Mouse (Mus musculus): Measurements from ENCODE around the gene Olfr616.
"Not testable (repeated sequence)": the region's sequence is repeated elsewhere in the genome, so short reads cannot be mapped to it uniquely, and the experiment has no call there.

Olfr616 gene

GRCm38 (mm10) chr7:103569043-103569442 lies at the start of gene Olfr616:
Olfr616 (minus strand) TSS chr7:103569143.
- no peak for DNase-seq

DNA sequence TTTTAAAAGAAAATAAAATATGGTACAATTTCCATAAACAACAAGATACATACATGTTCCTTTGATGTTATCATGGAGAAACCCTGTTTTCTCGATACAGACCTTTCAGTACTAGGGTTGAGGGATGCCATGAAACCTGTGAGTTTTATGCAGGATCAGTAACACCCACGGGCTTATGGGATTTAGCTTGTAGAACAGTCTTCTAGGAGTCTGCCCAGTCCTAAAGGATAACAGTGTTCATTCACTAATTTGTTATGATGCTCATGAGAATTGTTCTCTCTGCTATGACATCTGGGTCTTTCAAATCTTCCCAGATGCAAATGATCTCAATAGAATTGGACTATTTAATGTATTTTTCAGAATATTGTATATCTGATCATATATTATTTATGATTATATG lies 43.5 kb upstream of the Olfr616 start, which contains the start of gene Olfr620:
Gene Olfr620, minus strand, starts transcription at position 101 of the 400 bp plus-strand sequence.
- no peak for DNase-seq

GRCm38 (mm10) chr7:103607425-103607824 lies 38.5 kb upstream of the Olfr616 start:
- no peak for DNase-seq

DNA sequence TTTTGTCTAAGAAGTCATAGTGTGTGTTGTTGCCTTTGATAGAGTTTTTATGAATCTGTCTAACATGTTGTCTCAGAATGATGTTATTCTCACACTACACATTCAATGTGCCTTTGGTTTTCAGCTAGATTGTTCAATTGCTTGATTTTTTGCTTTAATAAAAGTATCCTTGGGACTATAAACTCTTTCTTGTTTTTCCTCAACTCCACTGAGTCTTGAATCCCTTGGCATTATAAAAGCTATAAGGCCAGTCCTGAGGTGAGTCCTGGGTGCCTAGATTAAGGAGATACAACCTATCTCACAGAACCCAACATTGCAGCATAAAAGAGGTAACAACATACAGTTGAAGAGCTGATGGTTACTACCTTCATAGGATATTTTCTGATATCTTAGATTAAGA lies 31.3 kb upstream of the Olfr616 start, which contains the start of gene Olfr619:
Gene Olfr619, plus strand, starts transcription at position 301 of the 400 bp plus-strand sequence.
- DNase-seq, result no peak

- no peak for DNase-seq
Measured at GRCm38 (mm10) chr7:103589803-103590202, 20.9 kb upstream of the Olfr616 start, which contains the start of gene Olfr618. Olfr618 (plus strand) TSS chr7:103590103.

DNA sequence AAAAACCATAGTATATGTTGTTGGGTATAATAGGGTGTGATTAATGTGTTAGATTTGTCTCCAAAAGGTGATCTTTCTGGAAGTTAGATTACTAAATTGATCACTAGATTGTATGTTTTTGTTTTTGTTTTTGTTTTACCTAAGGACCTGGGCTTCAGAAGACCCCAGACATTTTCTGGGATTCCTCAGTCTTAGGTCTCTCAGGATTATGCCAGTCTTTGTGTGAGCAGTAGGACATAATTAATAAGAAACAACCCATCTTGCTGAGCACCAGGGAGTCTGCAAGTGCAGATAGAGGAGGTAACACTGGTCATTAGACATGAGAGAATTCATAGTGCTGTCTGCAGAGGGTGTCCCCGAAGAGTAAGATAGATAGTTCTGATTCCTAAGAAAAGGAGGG lies 3.8 kb upstream of the Olfr616 start, which contains the start of gene Olfr617:
Gene Olfr617, plus strand, starts transcription at position 301 of the 400 bp plus-strand sequence.
- no peak for DNase-seq

DNA sequence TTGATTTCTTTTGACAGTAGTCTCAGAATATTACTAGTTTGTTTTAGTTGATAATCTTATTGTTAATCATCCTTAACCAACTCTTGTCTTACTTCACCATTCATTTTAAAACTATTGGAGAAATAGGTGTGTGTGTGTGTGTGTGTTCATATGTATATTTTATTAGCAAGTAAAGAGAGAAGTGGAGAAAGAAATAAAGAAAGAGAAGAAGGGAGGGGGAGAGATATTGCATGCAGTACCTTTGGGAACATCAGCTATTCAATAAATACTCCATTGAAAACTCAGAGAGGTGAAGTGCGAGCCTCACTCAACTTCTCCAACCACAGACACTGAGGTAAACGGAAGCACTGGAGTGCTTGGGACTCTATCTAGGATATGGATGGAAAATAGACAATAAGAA lies 13.2 kb downstream of the Olfr616 start, which contains the start of gene Olfr615:
Gene Olfr615, plus strand, starts transcription at position 301 of the 400 bp plus-strand sequence.
- DNase-seq, result no peak

DNA sequence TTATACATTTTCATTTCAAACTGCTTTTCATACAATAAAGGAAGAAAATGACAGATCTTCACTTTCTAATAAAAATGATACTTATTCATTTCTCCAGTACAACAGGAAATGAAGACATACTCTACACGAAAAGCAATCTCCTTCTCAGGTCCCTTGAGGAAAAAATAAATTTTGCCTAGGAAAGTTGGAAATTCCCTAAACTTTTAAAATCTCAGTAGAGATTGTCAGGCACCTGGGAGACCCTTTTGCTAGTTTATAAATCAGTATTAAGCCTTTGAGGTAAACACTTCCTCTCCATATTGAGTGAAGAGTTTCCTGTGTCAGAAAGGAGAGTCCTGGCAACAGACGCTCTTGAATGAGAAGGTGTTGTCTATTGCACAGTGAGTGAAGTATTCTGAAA lies 21.2 kb downstream of the Olfr616 start, which contains the start of gene Olfr613:
Gene Olfr613, plus strand, starts transcription at position 301 of the 400 bp plus-strand sequence.
- DNase-seq, result no peak

DNA sequence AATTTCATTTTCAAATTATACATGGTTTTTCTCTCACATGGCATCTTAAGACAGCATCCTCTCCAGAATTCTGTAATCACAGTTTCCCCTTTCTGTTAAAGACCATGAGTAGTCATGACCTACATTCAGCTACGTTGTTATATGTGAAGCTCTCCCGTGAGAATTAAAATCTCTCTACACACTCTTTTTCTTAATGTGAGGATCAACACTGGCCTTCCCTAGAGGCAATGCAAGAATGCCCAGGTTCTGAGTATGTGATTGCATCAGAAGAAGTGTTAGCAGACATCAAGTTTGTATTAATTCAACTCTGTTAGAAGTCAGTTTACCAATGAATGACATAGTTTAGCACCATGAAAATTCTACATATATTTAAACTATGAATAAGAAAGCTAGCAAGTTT lies 26.3 kb downstream of the Olfr616 start, which contains the start of gene Olfr612:
Gene Olfr612, minus strand, starts transcription at position 101 of the 400 bp plus-strand sequence.
- not testable (repeated sequence) for DNase-seq

GRCm38 (mm10) chr7:103520746-103521145 lies 48.2 kb downstream of the Olfr616 start, which contains the start of gene Olfr611:
Olfr611 (minus strand) TSS chr7:103520846.
- DNase-seq, result not testable (repeated sequence)

Data from lung, postnatal 10 days (tissue).